Mouse (Mus musculus) heart, embryonic 14.5 days (tissue): Measurements from ENCODE around the gene Ccer1. TPM values are rescaled to one million over a fixed set of nuclear protein-coding genes. Genes with fewer than 3 reads are reported as not detected.

ENCODE experiments used
- polyA plus RNA-seq: library from polyadenylated mRNA; unstranded; fragments of >200 nt; fragmentation: Nextera tagmentation; extraction: Ambion mirVana; gene quantifications from 2 replicates; pipeline ENCODE4 v1.2.1, GENCODE M21; 2014

The Ccer1 gene
- polyA plus RNA-seq, 1 experiment from 2014 or later = not detected

Other genes with a start within 250 kb of the Ccer1 start
- gene Dcn, start 213.4 kb upstream of the Ccer1 start, polyA plus RNA-seq = 255 and 294 TPM in 2 replicates
- gene Lum, start 127.9 kb upstream of the Ccer1 start, polyA plus RNA-seq = 106 and 128 TPM in 2 replicates
- gene Kera, start 86.2 kb upstream of the Ccer1 start, polyA plus RNA-seq = 0.20 TPM in 1 of 2 replicates, not detected in the other
- gene Epyc, start 49.0 kb upstream of the Ccer1 start, polyA plus RNA-seq = 0.27 and 1.2 TPM in 2 replicates
- gene C030005K15Rik, start 33.7 kb downstream of the Ccer1 start, polyA plus RNA-seq = not detected in 2 replicates